Mouse (Mus musculus): ENCODE data around the gene Adra1d. TPM values are rescaled to one million over a fixed set of nuclear protein-coding genes. Genes with fewer than 3 reads are reported as not detected.

Adra1d gene
- total RNA-seq, 2 experiments from 2014 or later = 0.54 to 0.73 TPM

DNA sequence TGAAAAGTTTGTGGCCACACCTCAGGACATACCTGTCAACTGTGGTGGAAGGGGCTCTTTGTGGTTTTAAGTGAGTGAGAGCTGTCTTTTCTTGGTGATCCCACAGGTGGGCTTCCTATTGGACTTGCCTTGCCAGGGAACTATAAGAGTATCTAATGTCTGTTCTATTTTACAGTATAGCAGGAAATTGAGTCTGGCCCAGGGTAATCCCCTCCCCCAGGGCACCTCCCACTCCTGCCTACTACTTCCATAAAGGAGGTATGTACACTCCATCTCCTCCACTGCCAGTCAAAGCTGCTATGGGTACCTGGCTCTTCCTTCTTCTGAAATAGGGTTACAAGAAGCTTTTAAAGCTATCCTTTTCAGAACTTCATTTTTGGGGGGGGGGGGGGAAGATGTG is 56.7 kb downstream of the Adra1d start:
- DNase-seq = no peak
- intact Hi-C loops (cut with DNase I) = no loop called here
- no peak for TF ChIP-seq CTCF (IDR thresholded peaks at IDR 0.05)
- no peak overlapping the region for H3K4me3 ChIP-seq
- H3K27ac ChIP-seq = peak overlapping the region; percentile 92

DNA sequence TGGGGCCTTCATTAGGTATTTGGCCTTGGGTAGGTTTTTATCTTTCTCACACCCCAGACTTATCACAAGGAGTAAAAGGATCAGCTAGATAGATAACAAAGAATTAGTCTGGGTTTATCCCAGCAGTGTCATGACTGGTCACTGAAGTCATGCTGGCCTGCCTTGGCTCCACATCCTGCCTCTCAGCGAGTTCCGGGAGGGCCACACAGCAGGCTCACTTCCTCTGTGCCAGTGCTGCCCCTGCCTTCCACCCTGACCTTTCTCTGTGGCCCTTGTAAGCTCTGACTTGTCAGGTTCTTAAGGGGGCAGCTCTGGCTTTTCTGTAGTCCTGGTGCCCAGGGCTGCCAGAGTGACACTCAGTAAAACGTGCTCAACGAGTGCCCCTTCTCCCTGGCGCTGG is 59.5 kb downstream of the Adra1d start:
- intact Hi-C loops (cut with DNase I) = no loop called here
- peak; percentile 43 for DNase-seq
- H3K27ac ChIP-seq = peak overlapping the region; percentile 92
- no peak overlapping the region for H3K4me3 ChIP-seq
- no peak for TF ChIP-seq CTCF (IDR thresholded peaks at IDR 0.05)

DNA sequence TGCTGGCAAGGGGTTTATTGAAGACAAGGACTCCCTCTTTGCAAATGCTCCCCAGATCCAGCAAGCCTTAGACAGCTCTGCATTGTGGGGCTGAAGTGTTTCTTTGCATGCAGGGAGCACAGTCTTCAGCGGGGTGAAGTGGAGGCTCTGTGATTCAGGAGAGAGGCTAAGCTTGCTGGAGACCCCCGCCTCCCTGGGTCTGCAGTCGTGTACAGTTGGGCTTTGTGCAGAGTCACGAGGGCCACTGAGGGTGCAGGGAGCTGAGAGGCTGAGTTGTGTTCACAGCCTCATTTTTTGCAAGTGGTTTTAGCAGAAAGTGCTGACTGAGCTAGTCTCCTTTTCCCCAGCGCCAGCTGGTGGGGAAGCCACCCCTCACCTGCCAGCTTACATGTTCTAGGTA is 60.2 kb downstream of the Adra1d start:
- peak; percentile 41 for DNase-seq
- no peak for TF ChIP-seq CTCF (IDR thresholded peaks at IDR 0.05)
- Histone ChIP-seq H3K4me3 (no peak overlapping the region), H3K27ac (peak overlapping the region; percentile 92)
- intact Hi-C loops (cut with DNase I) = no loop called here

DNA sequence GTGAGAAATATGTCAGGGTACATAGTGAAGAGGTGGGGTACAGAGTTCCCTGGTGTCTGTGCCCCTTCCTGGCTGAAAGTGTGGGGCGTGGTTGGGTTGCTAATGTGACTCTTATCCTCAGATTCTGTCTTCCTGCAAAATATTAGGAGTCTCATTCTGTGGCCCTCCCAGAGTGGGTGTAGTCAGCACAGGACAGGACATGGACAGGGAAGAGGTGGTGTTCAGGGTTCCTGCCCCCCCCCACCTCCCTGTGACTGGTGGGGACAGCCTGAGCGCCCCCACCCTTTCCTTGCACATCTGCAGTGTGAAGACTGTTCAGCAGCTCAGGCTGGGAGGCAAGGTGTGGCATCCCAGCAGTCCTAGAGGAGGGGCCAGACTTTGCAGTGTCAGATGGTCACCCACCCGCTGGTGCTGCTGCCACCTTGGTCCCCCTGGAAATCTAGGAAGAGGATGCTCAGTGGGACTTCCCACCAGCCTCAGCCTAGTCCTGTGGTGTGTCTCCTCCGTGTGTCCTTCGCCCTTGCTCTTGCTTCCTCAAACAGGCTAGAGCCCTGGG is 62.7 kb downstream of the Adra1d start:
- H3K4me3 ChIP-seq = no peak overlapping the region
- no peak for DNase-seq
- H3K27ac ChIP-seq = peak overlapping the region; percentile 98
- intact Hi-C loops (cut with DNase I) = no loop called here
- no peak for TF ChIP-seq CTCF (IDR thresholded peaks at IDR 0.05)

DNA sequence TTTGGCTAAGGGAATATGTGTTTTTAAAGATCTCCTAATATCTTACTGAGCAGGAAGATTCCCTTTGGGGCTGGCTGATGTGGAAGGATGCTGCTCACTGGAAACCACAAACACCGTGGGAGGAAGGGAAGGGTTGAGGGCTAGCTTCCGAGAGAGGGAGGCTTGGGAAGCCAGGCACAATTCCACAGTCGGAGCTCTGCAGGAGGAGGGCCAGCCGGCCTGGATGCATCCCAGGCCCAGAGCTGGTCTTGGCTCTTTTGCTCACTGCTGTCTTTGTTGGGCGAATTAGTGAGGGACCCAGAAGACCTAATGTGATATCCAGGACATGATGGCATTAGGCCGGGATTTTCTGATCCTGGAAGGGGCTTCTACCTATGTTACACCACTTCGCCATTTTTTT is 63.9 kb downstream of the Adra1d start:
- peak; percentile 80 for DNase-seq
- H3K27ac ChIP-seq = peak overlapping the region; percentile 98
- intact Hi-C loops (cut with DNase I) = no loop called here
- TF ChIP-seq CTCF (IDR thresholded peaks at IDR 0.05) = no peak
- peak overlapping the region; percentile 3; the same call in 1 of the 2 replicates for H3K4me3 ChIP-seq

DNA sequence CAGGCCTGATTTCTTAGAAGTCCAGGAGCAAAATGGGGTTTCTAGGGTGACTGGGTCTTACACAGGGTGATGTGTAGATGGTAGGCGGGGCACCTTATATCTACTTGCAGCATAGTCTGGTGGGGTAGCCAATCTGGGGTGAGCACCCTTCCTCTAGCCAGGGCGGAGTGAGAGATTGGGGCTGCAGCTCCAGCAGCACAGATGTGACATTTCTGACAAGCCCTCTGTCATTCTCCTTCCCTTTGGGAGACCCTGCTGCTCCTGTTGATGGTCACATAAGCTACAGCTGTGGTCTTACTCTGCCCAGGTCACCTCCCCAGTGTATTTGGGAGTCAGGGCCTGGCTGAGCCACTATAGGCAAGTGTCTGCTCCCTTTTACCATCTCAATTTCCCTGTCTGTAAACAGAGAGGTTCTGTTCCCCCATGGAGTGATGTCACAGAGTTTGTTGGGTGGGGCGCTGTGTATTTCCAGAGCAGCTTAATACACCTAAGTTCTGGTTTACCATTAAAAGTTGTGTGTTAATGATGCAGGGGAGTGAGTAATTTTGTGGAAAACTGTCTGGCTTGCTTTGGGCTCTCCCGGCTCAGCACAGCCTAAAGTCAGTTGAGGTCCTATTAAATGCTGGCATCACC is 64.7 kb downstream of the Adra1d start:
- no peak for DNase-seq
- intact Hi-C loops (cut with DNase I) = no loop called here
- Histone ChIP-seq H3K27ac (peak overlapping the region; percentile 98), H3K4me3 (no peak overlapping the region)
- TF ChIP-seq CTCF (IDR thresholded peaks at IDR 0.05) = no peak

DNA sequence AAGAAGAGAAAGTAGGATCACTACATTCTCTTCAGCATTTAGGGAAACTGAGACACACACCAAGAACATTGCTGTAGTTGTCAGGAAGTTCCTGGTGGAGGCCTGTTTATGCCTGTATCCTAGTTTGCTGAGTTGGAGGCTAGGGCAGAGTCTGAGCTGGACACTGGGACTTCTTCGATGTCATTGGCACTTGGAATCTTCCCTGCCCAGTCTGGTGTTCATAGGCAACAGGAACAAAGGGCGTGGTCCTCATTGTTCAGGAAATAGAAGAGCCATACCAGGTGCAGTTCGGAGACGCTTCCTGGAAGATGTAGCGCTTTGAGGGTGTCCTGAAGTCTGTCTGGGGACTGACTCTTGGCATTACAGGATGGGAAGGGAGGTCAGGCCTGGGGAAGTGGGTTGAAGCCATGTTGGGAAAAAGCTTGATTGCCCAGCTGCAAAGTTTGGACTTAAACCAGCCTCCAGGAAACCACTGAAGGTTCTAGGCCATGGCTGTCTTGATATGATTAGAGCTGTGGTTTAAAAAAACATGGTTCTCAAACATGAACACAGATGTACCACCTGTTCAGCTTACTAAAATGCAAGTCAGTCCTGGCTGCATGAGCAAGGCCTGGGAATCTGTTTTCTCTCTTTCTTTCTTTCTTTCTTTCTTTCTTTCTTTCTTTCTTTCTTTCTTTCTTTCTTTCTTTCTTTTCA is 65.8 kb downstream of the Adra1d start:
- DNase-seq = no peak
- Histone ChIP-seq H3K4me3 (no peak overlapping the region), H3K27ac (peak overlapping the region; percentile 98)
- intact Hi-C loops (cut with DNase I) = no loop called here
- no peak for TF ChIP-seq CTCF (IDR thresholded peaks at IDR 0.05)

Other genes starting within 250 kb of the Adra1d start
- gene Rnf24, start 209.4 kb downstream of the Adra1d start, total RNA-seq (2021) = 1 to 10 TPM; 1.5 to 1.7 TPM
- 100 to 1,000 TPM in 1 of 2 experiments, 10 to 100 TPM in 1; 51.2 to 522 TPM for gene Smox, start 70.8 kb downstream of the Adra1d start, total RNA-seq (2021)